In the genomic region with DNA sequence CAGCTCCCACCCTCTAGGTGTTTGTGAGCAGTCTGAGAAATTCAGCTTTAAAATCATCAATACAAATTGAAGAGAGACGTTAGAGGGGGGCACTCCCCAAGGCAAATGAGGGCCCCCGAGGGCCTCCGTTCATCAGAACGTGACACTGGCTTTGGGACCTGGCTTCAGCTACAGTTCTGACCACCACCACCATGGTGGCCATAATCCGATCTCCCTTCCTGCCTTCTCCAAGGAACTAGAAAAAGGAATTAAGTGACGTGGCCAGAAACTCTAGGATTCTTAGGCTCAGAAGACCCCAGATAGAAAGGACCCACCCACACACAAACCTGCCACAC, we compare ENCODE assay signal across 9 mouse cellular contexts. TPM values are rescaled to one million over a fixed set of nuclear protein-coding genes. Genes with fewer than 3 reads are reported as not detected.
A peak's percentile ranks its signal among the peaks of the same experiment; 100 is the strongest.
DNase-seq lines count a peak whose midpoint lies in the region; ATAC-seq and TF ChIP-seq lines count a peak whose summit lies in the region.
"Had no signal": no experiment of that assay in that cellular context is flagged by ENCODE, and none has a peak within 500 bp of the region (broad histone marks: within the 10 kb centered on the region; RNA-seq: fewer than 3 reads in every experiment).

No protein-coding gene starts in this region.

- peaks cover 21% of the 10 kb centered on the region for H3K36me3 ChIP-seq in C2C12 (ENCODE audit: control insufficient read depth, insufficient read depth)
- H3K36me3 ChIP-seq in forebrain, embryonic 14.5 days (ENCODE audit: control insufficient read depth, insufficient read depth, low read length): 0 out of 2 replicates have a peak, but pooled peaks cover 2% of the 10 kb centered on the region
- H3K36me3 ChIP-seq in liver, embryonic 14.5 days (replicated peaks; ENCODE audit: control insufficient read depth, insufficient read depth, low read depth): no peaks in the 10 kb centered on the region

- H3K79me2 ChIP-seq in C2C12 (ENCODE audit: control insufficient read depth, insufficient read depth): peaks cover 60% of the 10 kb centered on the region

- H3K4me3 ChIP-seq in C2C12 (ENCODE audit: insufficient read depth, poor library complexity, severe bottlenecking): peak overlapping the region; percentile 95
- peak overlapping the region; percentile 86 for H3K4me3 ChIP-seq in forebrain, embryonic 14.5 days (ENCODE audit: low read depth, low read length)
- H3K4me3 ChIP-seq in liver, embryonic 14.5 days (ENCODE audit: insufficient read depth in 1 of 2, low read depth in 2 of 2, low read length in 2 of 2): peak overlapping the region; percentile 51 to 55

- peaks cover 51% of the 10 kb centered on the region for H3K79me3 ChIP-seq in C2C12 (ENCODE audit: low read depth)

- peak; percentile 92 for DNase-seq in heart, adult 11 months
- no peak for DNase-seq in heart, postnatal 4 days
- DNase-seq in forebrain, embryonic 14.5 days (ENCODE audit: low spot score): no peak
- DNase-seq in liver, embryonic 14.5 days (ENCODE audit: low read depth in 3 of 3, low spot score in 3 of 3): no peak
- DNase-seq in right cerebral cortex, adult 18-20 months: no peak
- DNase-seq in layer of hippocampus, postnatal 36 days: no peak
- DNase-seq in layer of hippocampus, postnatal 10 days (ENCODE audit: low spot score in 2 of 2): no peak

- no peaks in the 10 kb centered on the region for H3K9me3 ChIP-seq in forebrain, embryonic 14.5 days (replicated peaks; ENCODE audit: control insufficient read depth, low read length)
- no peaks in the 10 kb centered on the region for H3K9me3 ChIP-seq in liver, embryonic 14.5 days (ENCODE audit: control insufficient read depth, low read length)

- no peak for TF ChIP-seq EP300 in liver, embryonic 14.5 days (IDR thresholded peaks at IDR 0.05; ENCODE audit: low read depth)

- H3K9ac ChIP-seq in forebrain, embryonic 14.5 days (ENCODE audit: low read length): peak overlapping the region; percentile 98
- H3K9ac ChIP-seq in liver, embryonic 14.5 days (replicated peaks): no peak overlapping the region; the same call in 1 of the 2 replicates

- no peaks in the 10 kb centered on the region for H3K27me3 ChIP-seq in C2C12 (ENCODE audit: control insufficient read depth, insufficient read depth, insufficient read length)
- H3K27me3 ChIP-seq in forebrain, embryonic 14.5 days (replicated peaks; ENCODE audit: control insufficient read depth, insufficient read depth, low read length): no peaks in the 10 kb centered on the region
- peaks cover 21% of the 10 kb centered on the region for H3K27me3 ChIP-seq in liver, embryonic 14.5 days (ENCODE audit: control insufficient read depth, insufficient read depth, low read length)

- WGBS in forebrain, embryonic 14.5 days: under 1% methylated on average over 6 of the region's 6 CpGs
- WGBS in liver, embryonic 14.5 days (ENCODE audit: insufficient replicate concordance): 23% methylated on average over 6 of the region's 6 CpGs

- H3ac ChIP-seq in C2C12 (ENCODE audit: control insufficient read depth, insufficient read length, low read depth): peak overlapping the region; percentile 63

- peaks cover 72% of the 10 kb centered on the region for H3K4me1 ChIP-seq in forebrain, embryonic 14.5 days (ENCODE audit: control insufficient read depth, insufficient read depth, low read length)
- peaks cover 7 to 36% of the 10 kb centered on the region in 2 experiments for H3K4me1 ChIP-seq in liver, embryonic 14.5 days (replicated peaks; ENCODE audit: control insufficient read depth in 2 of 2, insufficient read depth in 2 of 2, low read length in 1 of 2)

- peak overlapping the region; percentile 95 for H3K27ac ChIP-seq in forebrain, embryonic 14.5 days (ENCODE audit: low read depth, low read length)
- H3K27ac ChIP-seq in liver, embryonic 14.5 days: no peak overlapping the region

- TF ChIP-seq CTCF in C2C12 (IDR thresholded peaks at IDR 0.05; ENCODE audit: control insufficient read depth, insufficient read depth, insufficient read length): no peak
- TF ChIP-seq CTCF in liver, embryonic 14.5 days (IDR thresholded peaks at IDR 0.05; ENCODE audit: low read depth): no peak

- ATAC-seq in forebrain, embryonic 14.5 days: no peak
- no peak for ATAC-seq in liver, embryonic 14.5 days (ENCODE audit: insufficient read depth)

- peak overlapping the region; percentile 67 for H3K4me2 ChIP-seq in forebrain, embryonic 14.5 days (ENCODE audit: low read length)
- peak overlapping the region; percentile 44 for H3K4me2 ChIP-seq in liver, embryonic 14.5 days (ENCODE audit: low read depth)

TF ChIP-seq in C2C12, 6 proteins besides CTCF, POLR2A, EP300 and RAD21:
- no peak for TF ChIP-seq CEBPB (IDR thresholded peaks at IDR 0.05; ENCODE audit: low read depth)
- TF ChIP-seq USF1 (IDR thresholded peaks at IDR 0.05; ENCODE audit: low read depth): no peak
- TF ChIP-seq MYOG (IDR thresholded peaks at IDR 0.05; ENCODE audit: control insufficient read depth, extremely low read depth, insufficient read length): no peak

RNA-seq across cellular contexts. Expression of gene Plxnb2, which starts 1.0 kb away (rescaled TPM):
- 100 to 1,000 TPM; 132 to 137 TPM for total RNA-seq in heart, postnatal 4 days (2021)
- polyA plus RNA-seq in C2C12 (2012; fragmentation: generic; extraction: Trizol): 206 TPM
- polyA plus RNA-seq in forebrain, embryonic 14.5 days (2014; fragmentation: Nextera tagmentation; extraction: Ambion mirVana): 101 TPM in 2 replicates
- 21.6 and 23.7 TPM in 2 replicates for polyA plus RNA-seq in liver, embryonic 14.5 days (2012; rRNA removed)
- 16.4 and 18.3 TPM in 2 replicates for polyA plus RNA-seq in liver, embryonic 14.5 days (2014; fragmentation: Nextera tagmentation; extraction: Ambion mirVana)
- 10 to 100 TPM; 51.0 to 58.7 TPM for total RNA-seq in layer of hippocampus, postnatal 36 days (2021)
- total RNA-seq in layer of hippocampus, postnatal 10 days (2021): 10 to 100 TPM; 65.4 to 78.2 TPM

RNA-seq across cellular contexts. Expression of gene Dennd6b, which starts 16.7 kb away (rescaled TPM):
- total RNA-seq in heart, postnatal 4 days (2021): 10 to 100 TPM in 1 of 2 experiments, 1 to 10 TPM in 1; 8.7 to 10.3 TPM
- polyA plus RNA-seq in C2C12 (2012; fragmentation: generic; extraction: Trizol): 2.1 TPM
- 39.0 and 49.2 TPM in 2 replicates for polyA plus RNA-seq in forebrain, embryonic 14.5 days (2014; fragmentation: Nextera tagmentation; extraction: Ambion mirVana)
- 4.5 TPM in 2 replicates for polyA plus RNA-seq in liver, embryonic 14.5 days (2012; rRNA removed)
- 1.6 and 2.4 TPM in 2 replicates for polyA plus RNA-seq in liver, embryonic 14.5 days (2014; fragmentation: Nextera tagmentation; extraction: Ambion mirVana)
- total RNA-seq in layer of hippocampus, postnatal 36 days (2021): 10 to 100 TPM; 33.5 to 38.7 TPM
- 10 to 100 TPM; 33.1 to 37.5 TPM for total RNA-seq in layer of hippocampus, postnatal 10 days (2021)

RNA-seq across cellular contexts. Expression of gene Mapk11, which starts 30.2 kb away (rescaled TPM):
- 1 to 10 TPM; 4.1 to 5.4 TPM for total RNA-seq in heart, postnatal 4 days (2021)
- 14.9 TPM for polyA plus RNA-seq in C2C12 (2012; fragmentation: generic; extraction: Trizol)
- polyA plus RNA-seq in forebrain, embryonic 14.5 days (2014; fragmentation: Nextera tagmentation; extraction: Ambion mirVana): 28.1 and 30.1 TPM in 2 replicates
- polyA plus RNA-seq in liver, embryonic 14.5 days (2012; rRNA removed): 0.84 TPM in 2 replicates
- 0.49 and 0.83 TPM in 2 replicates for polyA plus RNA-seq in liver, embryonic 14.5 days (2014; fragmentation: Nextera tagmentation; extraction: Ambion mirVana)
- 10 to 100 TPM; 21.9 to 22.8 TPM for total RNA-seq in layer of hippocampus, postnatal 36 days (2021)
- 10 to 100 TPM; 18.4 to 25.3 TPM for total RNA-seq in layer of hippocampus, postnatal 10 days (2021)

RNA-seq across cellular contexts. Expression of gene Ppp6r2, which starts 31.8 kb away (rescaled TPM):
- total RNA-seq in heart, postnatal 4 days (2021): 10 to 100 TPM; 51.4 to 54.7 TPM
- polyA plus RNA-seq in C2C12 (2012; fragmentation: generic; extraction: Trizol): 18.4 TPM
- polyA plus RNA-seq in forebrain, embryonic 14.5 days (2014; fragmentation: Nextera tagmentation; extraction: Ambion mirVana): 69.4 and 77.1 TPM in 2 replicates
- 11.6 and 15.3 TPM in 2 replicates for polyA plus RNA-seq in liver, embryonic 14.5 days (2012; rRNA removed)
- polyA plus RNA-seq in liver, embryonic 14.5 days (2014; fragmentation: Nextera tagmentation; extraction: Ambion mirVana): 17.7 and 19.5 TPM in 2 replicates
- 100 to 1,000 TPM; 158 to 162 TPM for total RNA-seq in layer of hippocampus, postnatal 36 days (2021)
- 100 to 1,000 TPM; 159 to 174 TPM for total RNA-seq in layer of hippocampus, postnatal 10 days (2021)

RNA-seq across cellular contexts. Expression of gene Mapk12, which starts 39.1 kb away (rescaled TPM):
- 10 to 100 TPM; 28.8 to 28.9 TPM for total RNA-seq in heart, postnatal 4 days (2021)
- polyA plus RNA-seq in C2C12 (2012; fragmentation: generic; extraction: Trizol): 30.5 TPM
- polyA plus RNA-seq in forebrain, embryonic 14.5 days (2014; fragmentation: Nextera tagmentation; extraction: Ambion mirVana): 4.8 and 5.1 TPM in 2 replicates
- 1.7 and 1.8 TPM in 2 replicates for polyA plus RNA-seq in liver, embryonic 14.5 days (2012; rRNA removed)
- 1.1 TPM in 2 replicates for polyA plus RNA-seq in liver, embryonic 14.5 days (2014; fragmentation: Nextera tagmentation; extraction: Ambion mirVana)
- total RNA-seq in layer of hippocampus, postnatal 36 days (2021): 1 to 10 TPM; 3.1 to 4.7 TPM
- total RNA-seq in layer of hippocampus, postnatal 10 days (2021): 1 to 10 TPM; 4.0 to 5.5 TPM
- total RNA-seq: MEL had no signal
